Mouse (Mus musculus) thymus, postnatal 25 days (tissue): Measurements from ENCODE around the gene Toe1.
"Not testable (repeated sequence)": the region's sequence is repeated elsewhere in the genome, so short reads cannot be mapped to it uniquely, and the experiment has no call there.

Source experiments
- DNase-seq: peaks from one replicate; pipeline ENCODE4 v3.0.0; 2022

Gene Toe1

GRCm38 (mm10) chr4:116807197-116808129, at the start of gene Toe1, which contains the start of gene Mutyh:
Gene Toe1, minus strand, starts transcription at chr4:116807640.
Gene Mutyh, plus strand, starts transcription at chr4:116807723.
- DNase-seq, result peak; percentile 92

- no peak for DNase-seq
Observed at GRCm38 (mm10) chr4:116857203-116857602, 49.8 kb upstream of the Toe1 start.

DNA sequence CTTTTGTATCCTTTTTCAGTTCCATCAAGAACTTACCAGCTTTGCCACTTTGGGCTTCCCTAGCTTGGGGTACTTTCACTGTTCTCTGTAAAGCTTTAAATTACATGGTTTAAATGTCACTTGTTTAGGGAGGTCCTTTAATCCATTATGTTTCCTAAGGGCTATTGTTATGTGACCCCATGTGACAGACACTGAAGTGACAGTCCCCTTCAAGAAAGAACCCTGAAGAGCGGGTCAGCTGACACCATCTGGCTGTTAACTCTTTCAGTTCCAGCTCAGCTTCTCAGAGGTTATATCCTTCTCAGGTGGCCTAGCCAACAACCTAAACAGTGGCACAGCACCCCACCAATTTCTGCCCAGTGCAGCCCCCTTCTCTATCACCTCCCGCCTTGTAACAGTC, 46.8 kb upstream of the Toe1 start:
- DNase-seq, result no peak

DNA sequence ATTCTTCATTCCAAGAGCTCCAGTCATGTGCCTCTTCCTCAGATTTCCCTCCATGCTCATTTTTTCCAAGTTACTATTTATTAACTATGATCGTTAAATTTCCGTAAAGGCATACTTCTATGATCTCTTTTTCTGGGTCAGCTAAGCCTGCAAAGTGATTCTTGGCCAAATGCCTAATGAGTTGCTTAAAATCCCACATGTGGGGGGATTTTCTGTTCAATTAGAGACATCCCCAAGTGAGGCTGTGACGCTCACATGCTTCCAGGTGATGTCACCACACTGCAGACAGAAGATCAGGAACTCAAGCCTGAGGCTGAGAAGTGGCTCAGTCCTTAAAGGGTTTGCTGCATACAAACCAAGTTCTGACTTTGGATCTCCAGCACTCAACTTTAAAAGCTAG, 42.5 kb upstream of the Toe1 start:
- DNase-seq, result no peak

DNA sequence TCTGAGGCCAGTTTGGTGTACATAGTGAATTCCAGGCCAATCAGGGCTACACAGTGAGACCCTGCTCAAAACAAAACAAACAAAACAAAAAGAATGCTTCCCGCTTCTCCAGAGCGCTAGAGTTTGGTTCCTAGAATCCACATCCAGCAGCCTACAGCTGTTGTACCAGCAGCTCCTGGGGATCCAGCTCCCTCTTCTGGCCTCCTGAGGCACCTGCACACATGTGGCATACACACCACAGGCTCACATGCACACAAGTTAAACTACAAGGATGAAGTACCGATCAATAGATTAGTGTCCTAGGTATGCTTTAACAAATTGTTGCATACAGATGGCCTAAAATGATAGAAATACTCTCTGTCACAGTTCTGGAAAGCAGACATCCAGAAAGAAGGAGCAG, 36.9 kb upstream of the Toe1 start:
- DNase-seq, result no peak

GRCm38 (mm10) chr4:116840841-116841240, 33.4 kb upstream of the Toe1 start:
- no peak for DNase-seq

GRCm38 (mm10) chr4:116840096-116840495, 32.7 kb upstream of the Toe1 start:
- not testable (repeated sequence) for DNase-seq

- no peak for DNase-seq
Observed at GRCm38 (mm10) chr4:116838999-116839398, 31.6 kb upstream of the Toe1 start.

GRCm38 (mm10) chr4:116830070-116830368, 22.6 kb upstream of the Toe1 start:
- DNase-seq, result no peak

DNA sequence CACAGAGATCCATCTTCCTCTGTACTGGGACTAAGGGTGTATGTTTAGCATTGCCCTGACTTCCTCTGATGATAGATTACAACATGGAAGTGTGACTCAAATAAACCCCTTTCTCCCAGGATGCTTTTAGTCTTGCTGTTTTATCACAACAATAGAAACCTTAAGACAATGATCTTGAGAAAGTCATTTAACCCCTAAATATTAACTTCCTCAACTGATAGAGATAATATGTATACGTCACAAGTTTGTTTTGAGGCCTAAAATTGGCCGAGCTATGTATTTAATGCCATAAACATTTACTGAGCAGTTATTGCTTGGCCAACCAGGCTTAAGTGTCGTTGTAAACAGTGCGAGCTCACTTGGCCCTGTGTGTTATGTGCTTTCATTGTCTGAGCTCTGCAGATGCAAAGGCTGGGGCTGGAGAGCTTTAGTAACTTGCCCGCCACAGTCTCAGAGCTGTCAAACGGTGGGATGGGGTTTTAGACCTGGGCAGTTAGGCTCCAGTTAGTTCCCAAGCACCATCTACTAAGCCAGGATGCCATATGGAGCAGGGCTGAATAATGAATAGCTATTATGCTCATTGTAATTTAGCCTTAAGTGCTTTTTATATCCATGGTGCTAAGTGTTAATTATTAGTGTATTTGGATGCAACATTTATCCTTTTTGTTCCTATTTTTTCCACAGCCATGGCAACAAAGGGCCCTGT, 22.1 kb upstream of the Toe1 start:
- no peak for DNase-seq

DNA sequence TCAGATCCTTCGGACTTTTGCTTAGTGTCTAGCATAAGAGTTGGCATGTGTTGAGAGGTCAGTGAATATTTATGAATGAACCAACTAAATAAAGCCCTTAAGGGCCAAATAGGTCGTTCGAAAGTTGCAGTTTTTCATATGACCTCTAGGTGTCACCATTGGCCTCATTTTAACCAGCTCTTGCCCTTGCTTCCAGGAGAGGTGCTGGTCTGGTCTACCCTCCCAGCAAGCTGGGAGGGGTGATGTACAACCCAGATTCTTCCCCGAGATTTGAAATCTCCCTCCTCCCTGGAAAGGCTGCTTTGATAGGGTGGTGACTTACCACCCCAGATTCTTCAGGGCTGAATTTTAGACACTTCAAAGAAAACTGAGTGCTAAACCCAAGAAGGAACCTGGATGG, 20.4 kb upstream of the Toe1 start:
- peak; percentile 21 for DNase-seq

DNA sequence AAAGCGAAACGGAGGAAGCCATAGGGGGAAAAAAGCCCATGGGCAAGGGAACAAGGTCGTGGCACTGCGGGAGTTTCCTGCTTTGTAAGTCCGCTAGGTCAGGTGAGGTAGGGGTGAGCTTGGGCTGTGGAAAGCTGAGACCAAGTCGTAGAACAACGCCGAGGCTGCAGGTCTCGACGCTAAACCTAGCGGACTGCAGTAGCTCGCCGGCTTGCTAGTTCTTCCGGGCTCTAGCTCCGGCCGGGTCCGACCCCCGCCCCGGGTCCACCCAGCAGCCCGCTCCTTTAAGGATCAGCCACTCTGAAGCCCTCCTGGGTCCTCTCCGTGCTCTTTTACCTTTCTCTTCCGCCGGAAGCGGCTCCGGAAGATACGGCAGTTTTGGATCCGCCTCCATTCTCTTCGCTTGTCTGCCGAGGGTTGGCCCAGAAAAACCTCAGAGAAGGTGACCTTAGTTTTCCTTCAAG, 17.1 kb upstream of the Toe1 start:
- DNase-seq, result peak; percentile 80

- no peak for DNase-seq
Observed at GRCm38 (mm10) chr4:116821694-116822016, 14.2 kb upstream of the Toe1 start, which contains the start of gene Hpdl. Gene Hpdl, minus strand, starts transcription at chr4:116821707.

DNA sequence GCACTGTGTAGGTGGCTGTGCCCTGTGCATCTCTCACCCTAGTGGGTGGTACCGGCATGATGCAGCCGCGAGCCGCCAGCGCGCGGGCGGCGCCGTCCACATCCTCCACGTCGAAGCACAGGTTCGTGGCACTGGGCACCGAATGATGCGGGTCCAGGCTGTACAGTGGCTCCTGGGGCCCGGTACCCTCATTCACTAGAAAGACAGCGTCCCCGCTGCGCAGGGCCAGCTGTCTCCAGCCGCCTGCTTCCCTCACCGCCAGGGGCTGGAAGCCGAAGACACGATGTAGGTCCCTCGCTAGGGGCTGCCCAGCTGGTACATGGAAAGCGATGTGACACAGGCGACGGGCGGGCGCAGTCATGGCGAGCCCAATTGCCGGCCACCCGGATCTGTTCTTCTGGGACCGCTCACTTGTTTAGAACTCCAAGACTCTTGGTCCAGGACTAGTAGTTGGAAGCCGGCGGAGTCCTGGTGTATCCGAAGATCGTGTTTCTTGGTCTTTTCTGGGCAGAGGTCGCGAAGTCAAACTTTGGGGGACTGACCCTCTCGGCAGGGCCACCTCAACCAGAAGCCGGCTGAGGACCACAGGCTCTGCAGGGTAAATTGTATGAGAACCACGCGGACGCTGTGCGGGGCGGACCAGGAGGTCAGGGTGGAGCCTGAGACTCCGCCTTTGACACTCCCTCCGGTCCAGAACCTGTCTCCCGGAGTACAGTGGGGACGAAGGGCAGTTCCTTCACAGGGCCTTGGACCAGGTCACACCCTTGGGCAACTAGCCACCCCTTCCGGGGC, 13.7 kb upstream of the Toe1 start:
- DNase-seq, result peak; percentile 40

GRCm38 (mm10) chr4:116819968-116820901, 12.8 kb upstream of the Toe1 start:
- no peak for DNase-seq

GRCm38 (mm10) chr4:116817486-116817885, 10.0 kb upstream of the Toe1 start:
- no peak for DNase-seq

DNA sequence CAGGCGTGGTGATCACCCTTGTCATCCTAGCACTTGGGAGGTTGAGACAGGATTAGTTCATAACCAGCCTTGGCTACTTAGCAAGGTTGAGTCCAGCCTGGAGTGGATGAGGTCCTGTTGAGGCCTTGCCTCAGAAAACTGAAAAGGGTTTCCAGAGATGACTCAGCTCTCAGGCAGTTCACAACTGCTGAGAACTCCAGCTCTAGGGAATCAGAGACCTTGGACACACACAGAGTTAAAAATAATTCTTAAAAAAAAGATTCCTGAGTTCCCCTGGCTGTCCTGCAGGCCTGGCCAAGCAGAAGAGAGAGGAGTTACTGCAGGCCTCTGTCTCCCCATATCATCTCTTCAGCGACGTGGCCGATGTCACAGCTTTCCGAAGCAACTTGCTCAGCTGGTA, 7.8 kb upstream of the Toe1 start:
- no peak for DNase-seq

DNA sequence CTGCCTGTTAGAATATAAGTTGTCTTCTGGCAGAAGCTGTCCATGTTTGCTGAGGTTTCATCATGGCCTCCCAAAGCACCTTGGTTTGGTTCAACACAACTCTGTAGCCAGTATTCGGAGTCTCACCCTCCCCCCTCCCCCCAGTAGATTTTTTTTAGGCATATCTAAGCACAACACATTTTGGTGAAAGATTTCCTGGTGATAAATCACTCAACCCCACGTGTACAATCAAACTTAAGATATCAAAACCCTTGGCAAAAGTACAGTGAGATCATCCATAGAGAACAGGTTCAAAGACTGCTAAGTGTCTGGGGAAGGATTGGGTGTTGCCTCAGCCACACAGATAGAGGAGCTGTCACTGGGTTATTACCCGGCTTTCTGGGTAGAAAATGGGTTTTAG, 3.6 kb upstream of the Toe1 start:
- no peak for DNase-seq

GRCm38 (mm10) chr4:116799901-116800300, 7.5 kb downstream of the Toe1 start:
- DNase-seq, result no peak

- DNase-seq, result no peak
Observed at GRCm38 (mm10) chr4:116796442-116797110, 10.9 kb downstream of the Toe1 start.

GRCm38 (mm10) chr4:116794273-116794672, 13.2 kb downstream of the Toe1 start:
- DNase-seq, result no peak

DNA sequence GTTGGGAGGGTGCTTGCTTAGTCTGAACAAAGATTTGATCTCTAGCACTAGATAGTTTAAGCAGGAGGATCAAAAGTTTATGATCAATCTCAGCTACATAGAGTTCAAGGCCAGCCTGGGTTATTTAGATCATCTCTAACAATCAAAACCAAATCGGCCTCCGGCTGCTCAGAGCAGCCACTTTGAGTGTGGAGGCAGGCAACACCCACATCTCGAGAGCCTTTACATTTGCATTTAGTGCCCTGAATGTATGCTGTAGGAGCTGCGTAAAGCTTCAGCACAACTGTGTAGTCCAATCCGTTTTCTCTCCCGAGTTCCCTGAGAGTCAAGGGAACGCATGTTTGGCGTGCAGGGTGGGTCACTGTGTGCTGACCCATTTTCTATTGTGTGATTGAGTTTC, 15.0 kb downstream of the Toe1 start:
- DNase-seq, result no peak
